Mouse (Mus musculus) hematopoietic stem cell, adult 5-6 weeks (primary cell): ENCODE data around the gene Tbx6. TPM values are rescaled to one million over a fixed set of nuclear protein-coding genes. Genes with fewer than 3 reads are reported as not detected.
A peak's percentile ranks its signal among the peaks of the same experiment; 100 is the strongest.
"Not testable (repeated sequence)": the region's sequence is repeated elsewhere in the genome, so short reads cannot be mapped to it uniquely, and the experiment has no call there.

ENCODE experiments used
- ATAC-seq, 2 experiments: fragments of 125-278 bp in 1 of 2; replicated peaks in 1 of 2; 2 replicates each; pipeline ENCODE4 v1.8.0; 2016 to 2017; ENCODE audit warnings: inconsistent platforms in 2 of 2, mild to moderate bottlenecking in 2 of 2, moderate number of reproducible peaks in 2 of 2, low read depth in 1 of 2, moderate TSS enrichment in 1 of 2; ENCODE audit not compliant: low FRiP score in 2 of 2, poor library complexity in 2 of 2, severe bottlenecking in 2 of 2, insufficient read depth in 1 of 2, low TSS enrichment in 1 of 2
- total RNA-seq: library from RNA; stranded (forward); fragments of 172-1452, 232-1000 nt; gene quantifications from 2 replicates; pipeline ENCODE4 v1.2.3, GENCODE M21; 2017

The Tbx6 gene
- total RNA-seq, 1 experiment from 2014 or later, result not detected

GRCm38 (mm10) chr7:126761529-126762067 is 19.7 kb upstream of the Tbx6 start:
- no peak for ATAC-seq

- ATAC-seq, result no peak
Measured at GRCm38 (mm10) chr7:126762471-126763008, 18.7 kb upstream of the Tbx6 start.

GRCm38 (mm10) chr7:126765540-126765939 is 15.7 kb upstream of the Tbx6 start:
- no peak for ATAC-seq

- no peak for ATAC-seq
Measured at GRCm38 (mm10) chr7:126766201-126766600, 15.1 kb upstream of the Tbx6 start, which contains the start of gene Gdpd3. Gene Gdpd3 (plus strand): TSS chr7:126766334.

- ATAC-seq, result no peak
Measured at GRCm38 (mm10) chr7:126767001-126767400, 14.3 kb upstream of the Tbx6 start.

GRCm38 (mm10) chr7:126770784-126771183 is 10.5 kb upstream of the Tbx6 start:
- peak; percentile 53 to 67; a peak in 3 of 4 replicates for ATAC-seq

GRCm38 (mm10) chr7:126773351-126773750 is 7.9 kb upstream of the Tbx6 start:
- ATAC-seq, result no peak

- ATAC-seq, result no peak
Measured at GRCm38 (mm10) chr7:126774463-126774862, 6.8 kb upstream of the Tbx6 start.

GRCm38 (mm10) chr7:126775185-126775977 is 5.9 kb upstream of the Tbx6 start:
- no peak for ATAC-seq

GRCm38 (mm10) chr7:126775978-126776234 is 5.4 kb upstream of the Tbx6 start:
- ATAC-seq, result no peak

GRCm38 (mm10) chr7:126776598-126777057 is 4.7 kb upstream of the Tbx6 start, which contains the start of gene Ypel3:
Gene Ypel3 (plus strand): TSS chr7:126776955.
- ATAC-seq, result peak; percentile 85 to 90

- no peak for ATAC-seq
Measured at GRCm38 (mm10) chr7:126777476-126777875, 3.8 kb upstream of the Tbx6 start.

GRCm38 (mm10) chr7:126778147-126778546 is 3.1 kb upstream of the Tbx6 start:
- no peak for ATAC-seq

GRCm38 (mm10) chr7:126779101-126779500 is 2.2 kb upstream of the Tbx6 start:
- not testable (repeated sequence) for ATAC-seq

GRCm38 (mm10) chr7:126779983-126780970 is 1.0 kb upstream of the Tbx6 start:
- peak; percentile 66 to 69; a peak in 3 of 4 replicates for ATAC-seq

GRCm38 (mm10) chr7:126781661-126782370 is 533 bp downstream of the Tbx6 start:
- ATAC-seq, result no peak

- no peak for ATAC-seq
Measured at GRCm38 (mm10) chr7:126782693-126783092, 1.4 kb downstream of the Tbx6 start.
